In the genomic region with DNA sequence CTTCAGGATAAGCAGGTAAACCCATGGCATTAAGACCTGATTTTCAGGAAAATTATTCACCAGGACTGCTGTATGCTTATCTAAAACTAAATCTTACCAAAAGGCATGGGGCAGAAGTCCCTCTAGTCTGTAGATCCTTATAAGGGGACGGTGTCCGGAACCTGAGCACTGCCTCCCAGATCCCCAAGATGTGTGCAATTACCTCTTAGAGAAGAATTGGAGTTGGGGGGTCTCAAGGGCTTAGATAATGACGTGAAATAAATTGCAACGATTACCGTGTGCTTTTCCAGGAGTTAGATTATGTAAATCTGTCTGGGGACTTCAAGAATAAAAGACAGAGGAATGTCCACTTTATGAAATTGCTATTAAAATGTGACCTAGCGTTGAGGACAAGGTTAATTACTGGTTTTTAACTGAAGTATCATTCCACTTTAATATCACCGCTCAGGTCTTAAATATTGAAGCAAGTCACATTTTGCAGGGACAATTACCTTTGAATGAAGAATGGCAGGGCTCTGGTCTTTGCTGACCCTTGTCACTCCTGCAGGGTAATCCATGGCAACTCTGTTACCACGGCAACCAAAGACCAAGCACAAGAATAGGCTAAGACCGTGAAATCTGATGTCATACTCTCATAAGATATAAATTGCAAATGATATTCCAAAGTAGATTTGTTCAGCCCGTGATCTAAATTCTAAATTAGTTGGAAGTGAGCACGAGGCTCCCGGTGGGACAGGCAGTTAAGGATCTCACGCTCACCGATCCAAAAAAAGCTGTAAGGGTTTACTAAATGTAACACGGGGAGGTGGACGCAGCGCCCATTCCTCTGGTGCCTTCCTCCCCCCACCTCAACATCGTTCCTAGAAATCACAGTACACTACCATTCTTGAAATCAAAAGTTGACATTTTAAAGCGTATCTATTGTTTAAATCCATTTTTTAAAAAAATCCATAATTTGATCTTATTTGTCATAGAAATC, we compare ENCODE assay signal across 15 mouse cellular contexts.
DNase-seq lines count a peak whose midpoint lies in the region; ATAC-seq lines count a peak whose summit lies in the region.
"Had no signal": no experiment of that assay in that cellular context is flagged by ENCODE, and none has a peak within 500 bp of the region (broad histone marks: within the 10 kb centered on the region; RNA-seq: fewer than 3 reads in every experiment).

No protein-coding gene starts in this region.

- no peak overlapping the region for H3K4me3 ChIP-seq in hindbrain, embryonic 11.5 days (ENCODE audit: low read depth, low read length)
- H3K4me3 ChIP-seq in midbrain, embryonic 15.5 days: no peak overlapping the region
- H3K4me3 ChIP-seq in liver, embryonic 11.5 days (ENCODE audit: low read depth, low read length): no peak overlapping the region
- H3K4me3 ChIP-seq: limb, embryonic 13.5 days had no signal

- H3K9me3 ChIP-seq in hindbrain, embryonic 11.5 days (ENCODE audit: control insufficient read depth, low read length): no peaks in the 10 kb centered on the region
- H3K9me3 ChIP-seq in midbrain, embryonic 15.5 days: no peaks in the 10 kb centered on the region
- H3K9me3 ChIP-seq in liver, embryonic 11.5 days (ENCODE audit: control insufficient read depth, low read length): no peaks in the 10 kb centered on the region
- H3K9me3 ChIP-seq: G1E; limb, embryonic 13.5 days had no signal

- peak; percentile 29 to 46 for DNase-seq in right cerebral cortex, postnatal 10 days (ENCODE audit: low spot score in 2 of 2)
- DNase-seq in right cerebral cortex, adult 18-20 months: no peak
- DNase-seq in hindbrain, embryonic 11.5 days (ENCODE audit: low spot score): peak; percentile 84
- no peak for DNase-seq in spleen, postnatal 4 days (ENCODE audit: low spot score in 2 of 2)
- no peak for DNase-seq in liver, embryonic 11.5 days (ENCODE audit: low spot score)
- no peak for DNase-seq in cerebellum, postnatal 36 days
- DNase-seq in lung, postnatal 14 days: no peak
- DNase-seq: gastrocnemius, postnatal 14 days; kidney, adult 2 months; layer of hippocampus, adult 9-11 months; lung, embryonic 14.5 days; right cerebral cortex, postnatal 25 days had no signal

- H3K27ac ChIP-seq in hindbrain, embryonic 11.5 days (ENCODE audit: low read depth, low read length): no peak overlapping the region
- H3K27ac ChIP-seq in midbrain, embryonic 15.5 days: no peak overlapping the region
- H3K27ac ChIP-seq in liver, embryonic 11.5 days (ENCODE audit: low read depth, low read length): no peak overlapping the region
- H3K27ac ChIP-seq: limb, embryonic 13.5 days had no signal

- 34% methylated on average over 19 of the region's 19 CpGs for WGBS in hindbrain, embryonic 11.5 days
- 11% methylated on average over 19 of the region's 19 CpGs for WGBS in midbrain, embryonic 15.5 days
- 85% methylated on average over 19 of the region's 19 CpGs for WGBS in liver, embryonic 11.5 days

- H3K4me2 ChIP-seq in hindbrain, embryonic 11.5 days (replicated peaks; ENCODE audit: low read depth, low read length): no peak overlapping the region
- peak overlapping the region; percentile 33 for H3K4me2 ChIP-seq in midbrain, embryonic 15.5 days
- no peak overlapping the region for H3K4me2 ChIP-seq in liver, embryonic 11.5 days
- H3K4me2 ChIP-seq: limb, embryonic 13.5 days; lung, embryonic 14.5 days had no signal

- peak; percentile 91 for ATAC-seq in hindbrain, embryonic 11.5 days (ENCODE audit: low FRiP score)
- peak; percentile 84 for ATAC-seq in midbrain, embryonic 15.5 days (replicated peaks)
- ATAC-seq in liver, embryonic 11.5 days (replicated peaks; ENCODE audit: low FRiP score): no peak

- H3K36me3 ChIP-seq in hindbrain, embryonic 11.5 days (ENCODE audit: control insufficient read depth, insufficient read depth, low read length): no peaks in the 10 kb centered on the region
- no peaks in the 10 kb centered on the region for H3K36me3 ChIP-seq in midbrain, embryonic 15.5 days (replicated peaks)
- no peaks in the 10 kb centered on the region for H3K36me3 ChIP-seq in liver, embryonic 11.5 days (ENCODE audit: control insufficient read depth, insufficient read depth, low read length)
- H3K36me3 ChIP-seq: G1E; limb, embryonic 13.5 days had no signal

- no peak overlapping the region for H3K9ac ChIP-seq in hindbrain, embryonic 11.5 days (ENCODE audit: low read depth, low read length)
- H3K9ac ChIP-seq in midbrain, embryonic 15.5 days: no peak overlapping the region
- H3K9ac ChIP-seq in liver, embryonic 11.5 days (ENCODE audit: low read depth, low read length): no peak overlapping the region
- H3K9ac ChIP-seq: limb, embryonic 13.5 days; lung, embryonic 14.5 days had no signal

- H3K4me1 ChIP-seq in hindbrain, embryonic 11.5 days (replicated peaks; ENCODE audit: control insufficient read depth, insufficient read depth, low read length): 0 out of 2 replicates have a peak, but pooled peaks cover 3% of the 10 kb centered on the region
- H3K4me1 ChIP-seq in midbrain, embryonic 15.5 days: peaks cover 24% of the 10 kb centered on the region
- H3K4me1 ChIP-seq in liver, embryonic 11.5 days (replicated peaks; ENCODE audit: control insufficient read depth, insufficient read depth, low read length): no peaks in the 10 kb centered on the region
- H3K4me1 ChIP-seq: limb, embryonic 13.5 days had no signal

- H3K27me3 ChIP-seq in hindbrain, embryonic 11.5 days (ENCODE audit: control insufficient read depth, insufficient read depth, low read length): no peaks in the 10 kb centered on the region
- H3K27me3 ChIP-seq in midbrain, embryonic 15.5 days (replicated peaks): peaks cover 13% of the 10 kb centered on the region; the same call in 1 of the 2 replicates
- no peaks in the 10 kb centered on the region for H3K27me3 ChIP-seq in liver, embryonic 11.5 days (replicated peaks; ENCODE audit: control insufficient read depth, insufficient read depth, low read length)
- H3K27me3 ChIP-seq: limb, embryonic 13.5 days had no signal

Comparison
In these comparisons a context has a peak if more than half of its experiments do, and no peak if none do; other contexts are left out.
1. DNase-seq: peak in right cerebral cortex, postnatal 10 days (2 of 2) and hindbrain, embryonic 11.5 days (single experiment); none in right cerebral cortex, adult 18-20 months (single experiment), spleen, postnatal 4 days (0 of 2), liver, embryonic 11.5 days (single experiment), cerebellum, postnatal 36 days (0 of 2) and lung, postnatal 14 days (single experiment).